Mouse (Mus musculus) lung, postnatal 14 days (tissue): Measurements from ENCODE around the gene Pdzd8.

ENCODE experiments used
- DNase-seq: peaks from one replicate; pipeline ENCODE4 v3.0.0; 2021

Gene Pdzd8

GRCm38 (mm10) chr19:59267417-59267963 lies 78.1 kb downstream of the Pdzd8 start:
- no peak for DNase-seq

DNA sequence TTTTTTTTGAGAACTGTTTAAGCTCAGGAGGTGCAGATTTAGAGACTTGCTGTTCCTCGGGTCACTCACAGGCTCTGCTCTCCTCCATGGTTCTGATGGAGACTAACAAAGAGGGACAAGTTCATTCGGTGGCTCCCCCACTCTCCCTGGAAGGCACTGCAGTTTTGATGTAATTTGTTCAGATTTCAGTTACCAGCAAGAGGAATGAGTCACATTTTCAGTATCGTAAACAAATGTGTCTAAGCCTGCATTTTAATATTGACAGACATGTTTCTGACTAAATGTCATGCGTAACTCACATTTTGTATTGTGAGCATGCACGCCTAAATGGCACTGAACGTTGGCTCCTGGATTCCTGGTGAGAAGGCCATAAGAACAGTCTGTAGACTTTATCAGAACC lies 79.7 kb downstream of the Pdzd8 start:
- DNase-seq, result no peak

GRCm38 (mm10) chr19:59264838-59265532 lies 80.6 kb downstream of the Pdzd8 start:
- DNase-seq, result no peak

DNA sequence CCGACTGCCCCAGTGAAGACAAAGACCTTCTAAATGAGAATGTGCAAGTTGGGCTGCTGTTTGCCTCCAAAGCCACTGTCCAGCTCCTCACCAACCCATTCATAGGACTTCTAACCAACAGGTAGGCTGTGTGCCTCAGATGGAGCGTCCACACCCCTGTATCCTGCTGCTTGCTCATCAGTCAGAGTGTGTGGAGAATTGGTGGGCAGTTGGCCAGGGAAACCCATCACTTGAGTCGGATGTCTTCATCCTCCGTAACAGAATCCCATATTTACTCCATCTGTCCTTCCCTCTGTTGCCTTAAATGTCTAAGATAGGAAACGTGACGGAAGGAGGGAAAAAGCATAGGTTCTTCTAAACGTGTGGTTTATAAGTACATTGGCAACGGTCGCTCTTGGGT lies 82.4 kb downstream of the Pdzd8 start:
- no peak for DNase-seq

GRCm38 (mm10) chr19:59261604-59262003 lies 84.0 kb downstream of the Pdzd8 start:
- DNase-seq, result no peak

- DNase-seq, result no peak
Observed at GRCm38 (mm10) chr19:59260718-59261442, 84.7 kb downstream of the Pdzd8 start, which contains the start of gene Slc18a2. Slc18a2 (plus strand) TSS chr19:59260896.

- no peak for DNase-seq
Observed at GRCm38 (mm10) chr19:59259633-59260032, 85.9 kb downstream of the Pdzd8 start.

DNA sequence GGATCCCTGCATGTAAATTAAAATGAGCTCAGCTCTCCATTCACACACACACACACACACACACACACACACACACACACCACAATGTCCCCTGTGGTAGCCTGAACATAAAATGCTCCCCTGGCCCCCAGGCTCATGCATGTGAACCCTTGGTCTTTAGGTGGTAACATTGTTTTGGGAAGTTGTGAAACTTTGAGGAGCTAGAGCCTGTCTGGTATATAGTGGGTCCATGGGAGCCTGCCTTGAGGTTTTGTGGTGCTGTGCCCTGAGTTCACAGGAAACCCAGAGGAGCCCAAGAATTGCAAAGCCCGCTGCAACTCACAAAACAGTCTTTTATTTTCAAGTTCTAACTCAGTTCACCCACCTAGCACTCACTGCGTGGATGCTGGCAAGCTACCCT lies 92.9 kb downstream of the Pdzd8 start:
- no peak for DNase-seq

- no peak for DNase-seq
Observed at GRCm38 (mm10) chr19:59248553-59249286, 96.9 kb downstream of the Pdzd8 start.

GRCm38 (mm10) chr19:59248144-59248543 lies 97.4 kb downstream of the Pdzd8 start:
- no peak for DNase-seq
